Mouse (Mus musculus) brown adipose tissue, adult 24 weeks (tissue): ENCODE results near the gene Themis. TPM values are rescaled to one million over a fixed set of nuclear protein-coding genes. Genes with fewer than 3 reads are reported as not detected.

Experiments
- H3K27ac ChIP-seq: fragments of 200-500 bp; replicated peaks from 2 replicates; pipeline ENCODE4 v1.5.1; 2012; ENCODE audit warnings: low read depth, mild to moderate bottlenecking, low read length
- H3K4me1 ChIP-seq: fragments of 200-500 bp; 2 replicates; pipeline ENCODE4 v1.6.1; 2012; ENCODE audit warnings: low read length, mixed read lengths; ENCODE audit not compliant: control insufficient read depth, insufficient read depth, insufficient read length
- H3K4me3 ChIP-seq: fragments of 200-500 bp; 2 replicates; pipeline ENCODE4 v1.5.1; 2012; ENCODE audit warnings: low read depth, mild to moderate bottlenecking, low read length, moderate library complexity; ENCODE audit not compliant: insufficient read depth
- polyA plus RNA-seq: library from polyadenylated mRNA; stranded (reverse); fragments of >200 nt; gene quantifications from 2 replicates; pipeline ENCODE4 v1.2.4, GENCODE M21; 2012; ENCODE audit not compliant: missing spikeins, insufficient read depth, insufficient read length

Gene Themis
- polyA plus RNA-seq, 1 experiment, result not detected

GRCm38 (mm10) chr10:28856154-28856553 is 188.0 kb downstream of the Themis start:
- Histone ChIP-seq H3K4me1 (no peaks in the 10 kb centered on the region), H3K27ac (no peak overlapping the region), H3K4me3 (no peak overlapping the region)

- Histone ChIP-seq H3K4me1 (no peaks in the 10 kb centered on the region), H3K4me3 (no peak overlapping the region), H3K27ac (no peak overlapping the region)
Measured at GRCm38 (mm10) chr10:28870580-28871354, 202.6 kb downstream of the Themis start.

DNA sequence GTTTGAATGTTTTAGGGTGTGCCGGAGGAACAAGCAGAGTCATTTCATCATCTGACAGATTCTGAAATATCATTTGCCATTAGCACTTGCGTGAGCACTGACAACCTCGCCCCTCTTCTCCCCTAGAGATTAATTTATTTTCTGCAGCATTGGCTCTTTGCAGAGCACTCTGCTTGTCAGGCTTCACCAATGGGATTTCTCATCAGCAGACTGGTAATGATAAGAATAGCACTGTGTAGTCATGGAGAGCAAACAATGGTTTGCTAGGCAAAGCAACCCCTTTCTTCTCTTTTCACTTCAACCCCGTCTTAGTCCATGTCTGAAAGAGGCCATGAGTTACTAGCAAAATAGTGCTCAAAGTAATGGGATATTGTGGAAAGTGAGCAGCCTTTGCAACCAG is 206.4 kb downstream of the Themis start:
- Histone ChIP-seq H3K4me3 (no peak overlapping the region), H3K27ac (no peak overlapping the region), H3K4me1 (no peaks in the 10 kb centered on the region)

DNA sequence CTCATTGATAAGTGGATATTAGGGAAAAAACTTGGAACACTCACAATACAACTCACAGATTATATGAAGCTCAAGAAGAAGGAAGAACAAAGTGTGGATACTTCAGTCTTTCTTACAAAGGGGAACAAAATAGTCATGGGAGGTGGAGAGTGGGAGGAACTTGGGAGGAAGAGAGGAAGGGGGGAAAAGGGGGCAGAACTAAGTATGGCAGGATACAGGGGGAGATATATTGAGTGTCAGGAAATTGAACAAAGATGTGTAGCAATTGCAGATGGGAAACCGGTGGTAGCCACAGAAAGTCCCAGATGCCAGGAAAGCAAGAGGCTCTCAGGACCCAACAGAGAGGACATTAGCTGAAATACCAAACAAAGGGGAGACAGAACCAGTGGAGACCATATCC is 219.5 kb downstream of the Themis start:
- Histone ChIP-seq H3K4me1 (no peaks in the 10 kb centered on the region), H3K4me3 (no peak overlapping the region), H3K27ac (no peak overlapping the region)

DNA sequence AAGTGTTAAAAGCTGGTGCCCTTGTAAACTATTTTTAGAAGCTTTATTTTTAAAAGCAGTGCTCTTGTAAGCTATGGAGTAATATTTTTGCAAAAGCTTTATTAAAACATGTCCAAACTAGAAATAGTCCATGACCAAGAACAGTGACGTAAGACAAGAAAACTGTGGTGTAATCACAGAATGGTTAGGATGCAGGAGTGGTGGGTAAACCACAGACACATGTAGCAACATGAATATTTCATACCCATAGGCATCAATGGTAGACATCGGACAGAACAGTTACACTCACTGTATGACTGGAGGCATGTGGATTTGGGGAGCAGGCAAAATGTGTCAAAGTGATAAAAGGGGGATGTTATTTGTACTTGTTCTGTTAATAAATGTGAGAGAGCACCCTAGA is 222.7 kb downstream of the Themis start:
- no peak overlapping the region for H3K27ac ChIP-seq
- H3K4me3 ChIP-seq, result no peak overlapping the region
- no peaks in the 10 kb centered on the region for H3K4me1 ChIP-seq

DNA sequence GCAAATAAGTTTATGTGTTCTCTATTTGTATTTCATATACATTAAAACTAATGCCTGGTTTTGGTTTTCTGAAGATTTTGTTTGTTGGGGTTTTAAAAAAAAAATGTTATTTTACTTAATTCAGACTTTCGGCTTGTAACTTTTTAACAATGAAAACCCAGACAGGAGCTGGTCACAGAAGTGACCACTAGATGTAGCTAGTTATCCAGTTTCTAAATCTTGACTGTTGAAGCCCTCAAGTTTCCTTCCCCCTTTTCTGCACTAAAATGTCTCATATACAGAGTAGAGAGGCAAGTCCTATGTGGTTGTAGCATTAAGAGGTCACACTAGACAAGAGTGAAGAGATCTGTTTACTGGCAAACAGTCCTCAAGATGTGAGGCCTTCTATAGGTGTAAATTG is 230.2 kb downstream of the Themis start:
- no peaks in the 10 kb centered on the region for H3K4me1 ChIP-seq
- H3K27ac ChIP-seq, result no peak overlapping the region
- no peak overlapping the region for H3K4me3 ChIP-seq
